Mouse (Mus musculus) erythroblast, embryonic 14.5 days (primary cell): ENCODE measurements around the gene Ncoa4.

Source experiments
- GATA1 ChIP-seq: IDR thresholded peaks from 2 replicates; pipeline ENCODE4 v1.6.1; 2012; ENCODE audit warnings: low read length, inconsistent platforms, mixed read lengths
- TAL1 ChIP-seq: IDR thresholded peaks from 3 replicates; pipeline ENCODE4 v1.6.1; 2012; ENCODE audit warnings: low read length, inconsistent platforms, mixed read lengths

DNA sequence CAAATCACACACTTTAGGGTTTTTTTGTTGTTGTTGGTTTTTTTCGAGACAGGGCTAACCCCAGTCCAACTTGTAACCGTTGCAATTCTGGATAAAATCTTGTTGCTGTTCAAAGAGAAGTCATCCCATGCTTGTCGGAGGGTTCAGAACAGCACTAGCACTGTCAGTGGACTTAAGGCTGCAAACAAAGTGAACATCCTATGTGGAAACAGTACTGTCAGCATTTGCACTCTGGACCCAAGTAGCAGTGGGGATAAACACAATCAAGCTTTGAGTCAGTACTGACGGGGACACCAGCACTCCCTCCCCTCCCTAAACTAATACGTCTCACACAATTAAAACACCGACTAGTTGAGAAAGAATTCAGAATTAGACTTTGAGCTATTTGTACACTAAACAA is 21.2 kb downstream of the Ncoa4 start:
- no peak for TF ChIP-seq GATA1
- TF ChIP-seq TAL1: no peak
